Mouse (Mus musculus) liver, adult (tissue): Measurements from ENCODE around the gene Rapgef2.

ENCODE experiments used
- GATA4 ChIP-seq: IDR thresholded peaks from 2 replicates; pipeline ENCODE4 v1.6.1; 2014; ENCODE audit warnings: mild to moderate bottlenecking, low read length; ENCODE audit not compliant: insufficient replicate concordance

The Rapgef2 gene

GRCm38 (mm10) chr3:79248659-79249235, 37.6 kb downstream of the Rapgef2 start:
- no peak for TF ChIP-seq GATA4

GRCm38 (mm10) chr3:79248208-79248607, 38.1 kb downstream of the Rapgef2 start:
- peak; percentile 24; the same call in 1 of the 2 replicates for TF ChIP-seq GATA4

GRCm38 (mm10) chr3:79244347-79244746, 42.0 kb downstream of the Rapgef2 start:
- TF ChIP-seq GATA4, result no peak

GRCm38 (mm10) chr3:79242922-79243705, 43.2 kb downstream of the Rapgef2 start:
- TF ChIP-seq GATA4, result no peak

- TF ChIP-seq GATA4, result no peak
Observed at GRCm38 (mm10) chr3:79242298-79242697, 44.0 kb downstream of the Rapgef2 start.

DNA sequence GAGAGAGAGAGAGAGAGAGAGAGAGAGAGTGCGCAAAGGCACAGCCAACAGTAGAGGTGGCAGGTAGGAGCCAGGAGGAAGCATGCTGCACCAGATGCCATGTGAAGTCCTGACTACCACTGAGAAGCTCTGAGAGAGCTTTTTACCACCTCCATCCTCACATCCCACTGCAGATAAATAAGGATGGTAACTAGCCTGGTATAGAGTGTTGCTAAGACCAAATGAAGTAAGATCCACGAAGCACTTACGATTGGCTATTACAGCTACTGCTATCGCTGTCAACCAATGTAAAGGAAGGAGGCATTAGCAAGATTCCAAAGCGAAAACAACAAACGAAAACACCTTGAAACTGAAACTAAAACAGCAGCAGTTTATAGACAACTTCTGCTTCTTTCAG, 47.3 kb downstream of the Rapgef2 start:
- TF ChIP-seq GATA4, result no peak

DNA sequence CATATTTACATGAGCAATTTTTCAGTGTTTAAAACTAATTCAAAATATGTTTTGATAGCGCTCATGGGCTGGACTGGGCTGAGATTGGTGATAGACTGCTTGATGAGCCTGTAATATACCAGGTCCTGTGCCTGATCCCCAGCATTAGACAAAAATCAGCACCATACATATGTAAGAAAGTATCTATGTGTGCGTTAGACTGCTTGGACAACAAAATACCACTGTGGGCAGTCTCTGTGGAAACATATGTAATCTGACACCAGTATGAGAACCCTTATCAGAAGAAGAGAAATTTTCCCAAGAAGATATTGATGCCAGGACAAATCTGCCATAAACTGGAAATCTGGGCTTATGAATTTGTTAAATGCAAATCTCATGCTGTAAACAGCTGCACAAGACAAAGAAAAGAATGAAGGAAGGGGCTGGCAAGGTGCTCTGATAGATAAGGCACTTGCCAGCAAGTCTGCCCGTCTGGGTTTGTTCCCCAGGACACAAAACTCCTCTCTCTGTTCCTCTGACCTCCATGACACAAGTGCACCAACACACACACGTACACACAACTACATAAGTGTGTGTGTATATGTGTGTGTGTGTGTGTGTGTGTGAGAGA, 47.8 kb downstream of the Rapgef2 start:
- TF ChIP-seq GATA4, result no peak

GRCm38 (mm10) chr3:79237619-79238342, 48.5 kb downstream of the Rapgef2 start:
- TF ChIP-seq GATA4, result no peak

GRCm38 (mm10) chr3:79234485-79234884, 51.8 kb downstream of the Rapgef2 start:
- no peak for TF ChIP-seq GATA4

- peak; percentile 80 for TF ChIP-seq GATA4
Observed at GRCm38 (mm10) chr3:79233478-79234415, 52.6 kb downstream of the Rapgef2 start.

DNA sequence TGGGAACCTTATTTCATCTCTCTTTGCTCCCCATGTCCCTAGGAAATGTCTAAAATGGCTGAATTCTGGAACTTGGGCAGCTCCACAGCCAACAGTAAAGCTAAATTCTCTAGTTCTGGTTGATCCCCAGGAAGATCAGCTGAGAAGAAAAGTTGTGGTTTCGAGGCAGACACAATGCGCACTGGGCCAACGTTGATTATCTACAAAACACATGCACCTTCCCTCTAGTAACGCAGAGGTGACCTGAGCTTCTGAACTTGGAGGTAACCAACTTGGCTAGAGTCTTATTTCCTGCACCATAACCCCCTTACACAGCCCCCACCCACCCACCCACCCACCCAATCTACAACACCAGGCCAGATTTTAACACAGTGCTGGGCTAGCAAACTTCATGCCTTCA, 55.6 kb downstream of the Rapgef2 start:
- no peak for TF ChIP-seq GATA4

DNA sequence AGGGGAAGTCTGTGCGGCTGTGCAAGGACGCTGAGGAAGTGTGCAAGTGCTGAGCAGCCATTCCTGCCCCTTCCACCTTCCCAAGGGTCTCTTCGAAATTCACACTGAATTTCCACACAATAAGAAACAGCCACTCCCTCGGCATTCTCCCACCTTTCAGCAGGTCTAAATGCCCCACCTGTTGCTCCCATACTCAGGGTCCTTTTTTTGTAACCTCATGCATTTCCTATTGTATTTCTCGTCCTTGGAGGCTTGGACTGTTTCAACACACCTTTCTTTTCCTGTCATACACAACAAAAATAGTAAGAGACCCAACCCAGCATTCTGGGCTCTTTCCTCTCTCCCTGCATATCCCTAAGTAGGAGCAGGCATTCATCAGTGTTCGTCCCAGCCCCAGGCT, 56.8 kb downstream of the Rapgef2 start:
- no peak for TF ChIP-seq GATA4

DNA sequence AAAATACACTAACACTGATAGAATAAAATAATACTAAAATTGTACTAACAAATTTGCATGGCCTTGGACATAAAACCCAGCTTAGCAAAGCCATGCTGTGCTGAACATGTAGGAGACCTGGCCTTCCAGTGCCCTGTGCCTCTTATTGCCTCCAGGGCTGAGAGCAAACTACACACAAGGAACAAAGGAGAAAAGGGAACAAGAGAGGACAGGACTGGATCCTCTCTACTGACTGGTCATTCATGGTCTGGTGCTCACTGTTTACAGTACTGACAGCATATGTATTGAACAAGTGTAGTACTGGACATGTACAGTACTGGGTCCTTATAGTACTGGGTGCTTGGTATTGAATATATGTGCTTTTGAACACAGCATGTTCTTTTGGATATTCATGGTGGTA, 58.0 kb downstream of the Rapgef2 start:
- TF ChIP-seq GATA4, result no peak

DNA sequence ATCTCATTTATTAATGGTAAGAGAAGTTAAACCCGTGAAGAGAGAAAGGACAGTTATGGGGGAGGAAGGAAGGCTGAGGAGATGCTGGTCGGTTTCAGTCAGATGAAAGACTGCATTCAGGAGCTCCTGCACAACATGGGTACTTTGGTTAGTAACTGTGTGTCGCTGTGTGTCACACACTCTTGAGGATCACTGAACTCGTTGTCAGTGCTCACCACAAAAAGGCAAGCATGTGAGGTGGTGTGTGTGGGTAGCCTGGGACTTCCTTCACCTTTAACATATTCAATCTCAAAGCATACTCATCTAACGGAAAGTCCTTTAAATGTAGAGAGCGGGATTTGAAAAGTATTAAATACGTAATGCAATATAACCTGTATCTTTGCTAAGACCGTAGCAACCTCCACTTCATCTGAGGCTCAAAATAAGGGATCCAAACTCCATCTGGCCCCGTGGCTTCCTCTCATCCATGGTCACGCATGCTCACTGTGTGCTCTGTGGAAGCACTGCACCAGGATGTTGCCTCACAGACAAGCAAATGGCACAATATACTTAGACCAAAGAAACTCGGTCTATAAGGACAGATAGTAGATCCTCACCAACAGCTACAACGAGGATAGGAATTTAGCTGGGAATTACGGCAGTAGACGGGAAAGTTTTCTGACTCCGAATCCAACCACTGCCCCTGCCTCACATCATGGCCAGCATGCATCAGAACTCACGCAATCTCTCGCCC, 58.8 kb downstream of the Rapgef2 start:
- peak; percentile 57; the same call in 1 of the 2 replicates for TF ChIP-seq GATA4
